Mouse (Mus musculus) E14TG2a.4 (cell line): ENCODE data around the gene Entpd1.

Source experiments
- H3K27me3 ChIP-seq: 2 replicates; pipeline ENCODE4 v1.6.1; 2014; ENCODE audit warnings: low read length, control low read depth; ENCODE audit not compliant: insufficient read depth
- H3K36me3 ChIP-seq: 2 replicates; pipeline ENCODE4 v1.6.1; 2014; ENCODE audit warnings: low read length, control low read depth; ENCODE audit not compliant: insufficient read depth
- H3K4me1 ChIP-seq: replicated peaks from 2 replicates; pipeline ENCODE4 v1.6.1; 2014; ENCODE audit warnings: low read depth, low read length, control low read depth
- H3K4me3 ChIP-seq: replicated peaks from 2 replicates; pipeline ENCODE4 v1.5.1; 2014; ENCODE audit warnings: mild to moderate bottlenecking, low read length
- H3K9me3 ChIP-seq: 2 replicates; pipeline ENCODE4 v1.6.1; 2014; ENCODE audit warnings: low read length, control low read depth
- CTCF ChIP-seq: conservative IDR thresholded peaks from 2 replicates; pipeline ENCODE4 v1.5.1; 2014; ENCODE audit warnings: low read length
- NANOG ChIP-seq: IDR thresholded peaks from 2 replicates; pipeline ENCODE4 v1.6.1; 2014; ENCODE audit warnings: borderline replicate concordance, low read length, mixed read lengths
- POU5F1 ChIP-seq: IDR thresholded peaks from 2 replicates; pipeline ENCODE4 v1.6.1; 2014; ENCODE audit warnings: low read length, borderline replicate concordance

Entpd1 gene

DNA sequence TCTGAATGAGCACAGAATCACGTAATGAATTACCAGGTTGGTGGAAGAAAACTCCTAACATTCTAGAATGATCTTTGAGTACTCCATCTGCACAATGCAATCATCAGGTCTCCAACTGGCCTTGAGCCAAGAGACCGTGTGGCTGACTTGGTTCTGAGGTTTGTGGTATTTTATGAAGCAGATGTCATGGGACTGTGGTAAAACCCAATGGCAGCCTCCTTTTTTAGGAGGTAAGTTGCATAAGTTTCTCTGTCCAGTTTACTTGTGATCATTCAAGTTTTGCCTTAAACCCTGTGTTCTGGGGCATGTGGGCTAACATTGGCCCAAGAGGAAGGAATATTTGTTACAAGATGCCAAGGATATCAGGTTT is 176.5 kb downstream of the Entpd1 start:
- peaks cover 4% of the 10 kb centered on the region; the same call in 1 of the 2 replicates for H3K27me3 ChIP-seq
- no peaks in the 10 kb centered on the region for H3K36me3 ChIP-seq
- no peaks in the 10 kb centered on the region for H3K9me3 ChIP-seq
- TF ChIP-seq NANOG (no peak), POU5F1 (no peak), CTCF (no peak)
- no peak overlapping the region for H3K4me3 ChIP-seq
- H3K4me1 ChIP-seq = no peaks in the 10 kb centered on the region
